Mouse (Mus musculus) intestine, embryonic 15.5 days (tissue): ENCODE results near the gene Map3k1. TPM values are rescaled to one million over a fixed set of nuclear protein-coding genes. Genes with fewer than 3 reads are reported as not detected.
A peak's percentile ranks its signal among the peaks of the same experiment; 100 is the strongest.

ENCODE experiments used
- ATAC-seq: fragments of 200-750 bp; cut with Nextera tagmentation; 2 replicates; pipeline ENCODE4 v1.8.0; 2017; ENCODE audit warnings: moderate TSS enrichment, moderate library complexity
- H3K27ac ChIP-seq: fragments of 300-500 bp; sonication (generic); 2 replicates; pipeline ENCODE4 v1.5.1; 2015; ENCODE audit warnings: mild to moderate bottlenecking, inconsistent platforms
- H3K27me3 ChIP-seq: fragments of 300-500 bp; sonication (generic); replicated peaks from 2 replicates; pipeline ENCODE4 v1.6.1; 2015; ENCODE audit warnings: inconsistent platforms
- H3K36me3 ChIP-seq: fragments of 300-500 bp; sonication (generic); 2 replicates; pipeline ENCODE4 v1.6.1; 2015; ENCODE audit warnings: inconsistent platforms
- H3K4me1 ChIP-seq: fragments of 300-500 bp; sonication (generic); replicated peaks from 2 replicates; pipeline ENCODE4 v1.6.1; 2015; ENCODE audit warnings: inconsistent platforms
- H3K4me2 ChIP-seq: fragments of 300-500 bp; sonication (generic); replicated peaks from 2 replicates; pipeline ENCODE4 v1.6.1; 2015; ENCODE audit warnings: mild to moderate bottlenecking, inconsistent platforms
- H3K4me3 ChIP-seq: fragments of 300-500 bp; sonication (generic); replicated peaks from 2 replicates; pipeline ENCODE4 v1.5.1; 2015; ENCODE audit warnings: inconsistent platforms
- H3K9ac ChIP-seq: fragments of 300-500 bp; sonication (generic); 2 replicates; pipeline ENCODE4 v1.6.1; 2015; ENCODE audit warnings: inconsistent platforms
- H3K9me3 ChIP-seq: fragments of 300-500 bp; sonication (generic); 2 replicates; pipeline ENCODE4 v1.6.1; 2016; ENCODE audit warnings: inconsistent platforms
- WGBS: fragments of 180-500 bp; shearing (Covaris S2); methylation state at CpG from one replicate; pipeline ENCODE4 v1.1.7; 2015; 5-methylcytosine and 5-hydroxymethylcytosine counted together
- polyA plus RNA-seq: library from polyadenylated mRNA; unstranded; fragments of >200 nt; fragmentation: Nextera tagmentation; extraction: Ambion mirVana; gene quantifications from 2 replicates; pipeline ENCODE4 v1.2.1, GENCODE M21; 2015

The Map3k1 gene
- polyA plus RNA-seq, result 22.3 and 24.1 TPM in 2 replicates

DNA sequence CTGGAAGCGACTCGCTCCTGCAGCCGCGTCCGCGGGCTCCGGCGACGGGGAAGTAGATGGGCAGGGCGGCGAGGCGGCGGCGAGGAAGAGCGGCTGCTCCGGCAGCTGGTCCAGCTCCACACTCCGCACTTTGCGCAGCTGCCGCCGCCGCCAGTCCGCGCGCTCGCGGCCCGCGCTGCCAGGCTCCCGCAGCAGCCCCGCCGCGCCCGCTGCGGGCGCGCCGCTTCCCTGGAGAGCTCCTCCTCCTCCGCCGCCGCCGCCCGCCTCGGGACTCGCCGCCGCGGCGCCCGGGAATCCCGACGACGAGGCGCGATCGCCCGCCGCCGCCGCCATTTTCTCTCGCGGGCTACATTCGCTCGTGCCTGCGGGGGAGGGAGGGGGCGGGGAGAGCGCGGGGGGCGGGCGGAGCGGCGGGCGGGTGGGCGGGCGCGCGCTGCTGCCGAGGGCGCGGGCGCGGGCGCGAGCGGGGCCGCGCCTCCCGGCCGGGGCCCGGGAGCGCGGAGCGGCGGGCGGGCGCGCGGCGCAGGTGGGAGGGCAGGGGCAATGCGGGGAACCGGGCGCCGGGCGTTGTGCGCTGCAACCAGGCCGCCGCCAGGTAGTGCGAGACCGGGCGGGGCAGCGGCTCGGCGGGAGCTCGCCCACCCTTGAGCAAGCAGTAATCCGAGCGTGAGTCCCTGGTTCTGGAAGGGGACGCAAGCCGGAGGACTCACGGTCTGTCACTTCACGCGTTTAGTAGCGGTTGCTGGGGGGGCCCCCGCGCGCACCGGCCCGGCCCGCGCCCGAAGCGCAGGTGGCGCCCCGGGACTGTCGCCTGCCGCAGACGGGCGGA is at the start of gene Map3k1:
Gene Map3k1, minus strand, starts transcription at position 357 of the 829 bp plus-strand sequence.
- WGBS, result under 1% methylated on average over 106 of the region's 136 CpGs
- Histone ChIP-seq H3K27me3 (no peaks in the 10 kb centered on the region), H3K9me3 (no peaks in the 10 kb centered on the region), H3K4me3 (peak within 1 kb of the TSS; percentile 92), H3K36me3 (no peaks in the 10 kb centered on the region), H3K9ac (peak within 1 kb of the TSS; percentile 95), H3K27ac (peak within 1 kb of the TSS; percentile 98), H3K4me1 (peaks cover 31% of the 10 kb centered on the region), H3K4me2 (peak within 1 kb of the TSS; percentile 88)
- peak; percentile 78 for ATAC-seq

DNA sequence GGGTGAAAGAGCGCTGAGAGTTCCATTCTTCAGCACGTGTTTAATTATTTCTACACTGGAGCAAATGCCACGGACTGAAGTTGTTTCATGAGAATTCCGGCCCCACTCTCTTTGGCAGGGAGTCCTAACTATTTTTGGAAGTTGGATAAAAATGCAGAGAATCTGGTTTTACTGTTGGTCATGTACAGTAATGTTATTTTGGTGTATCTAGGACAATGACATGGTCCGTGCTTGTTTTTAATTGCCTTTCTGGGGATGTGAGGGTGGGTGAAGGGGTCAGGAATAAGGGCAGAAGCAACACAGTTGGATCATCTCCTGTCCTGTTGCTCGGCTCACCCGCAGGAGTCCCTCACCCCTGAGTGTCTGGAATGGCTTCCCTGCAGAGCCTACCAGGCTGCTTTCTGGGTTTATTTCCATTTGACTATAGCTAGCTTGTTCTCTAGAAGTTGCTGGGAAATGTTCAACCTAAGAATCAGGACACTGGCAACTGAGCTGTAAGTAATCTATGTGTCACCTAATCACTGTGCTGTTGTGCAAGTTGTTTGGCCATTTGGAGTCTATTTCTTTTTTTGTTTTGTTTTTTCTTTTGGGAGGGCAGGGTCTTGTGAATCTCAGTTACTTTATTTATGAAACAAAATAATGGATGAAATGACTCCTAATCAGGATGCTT is 48.1 kb upstream of the Map3k1 start:
- no peak overlapping the region for H3K4me2 ChIP-seq
- H3K9me3 ChIP-seq, result no peaks in the 10 kb centered on the region
- ATAC-seq, result no peak
- H3K27ac ChIP-seq, result no peak overlapping the region
- 61% methylated on average over 7 of the region's 7 CpGs for WGBS
- H3K4me1 ChIP-seq, result no peaks in the 10 kb centered on the region
- H3K27me3 ChIP-seq, result no peaks in the 10 kb centered on the region
- no peak overlapping the region for H3K4me3 ChIP-seq
- no peak overlapping the region for H3K9ac ChIP-seq
- no peaks in the 10 kb centered on the region for H3K36me3 ChIP-seq

DNA sequence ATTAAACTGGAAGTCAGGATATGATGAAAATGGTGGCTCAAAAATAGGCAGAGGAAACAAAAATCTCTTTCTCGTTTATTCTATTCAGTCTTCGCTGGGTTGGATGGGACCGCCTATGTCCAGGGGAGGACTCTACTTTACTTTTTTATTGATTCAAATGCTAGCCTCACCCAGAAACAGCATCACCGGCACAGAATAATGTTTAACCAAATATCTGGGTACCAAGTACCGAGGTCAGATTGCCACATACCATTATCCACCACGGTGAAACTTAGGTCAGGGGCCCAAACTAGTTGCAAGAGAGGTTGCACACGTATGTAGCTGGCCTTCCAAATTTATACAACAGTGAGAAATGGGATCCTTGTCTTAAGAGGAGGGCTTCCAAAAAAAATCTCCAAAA is 47.4 kb upstream of the Map3k1 start:
- Histone ChIP-seq H3K36me3 (no peaks in the 10 kb centered on the region), H3K27ac (no peak overlapping the region), H3K9me3 (no peaks in the 10 kb centered on the region), H3K4me2 (no peak overlapping the region), H3K27me3 (no peaks in the 10 kb centered on the region), H3K4me1 (no peaks in the 10 kb centered on the region), H3K4me3 (no peak overlapping the region), H3K9ac (no peak overlapping the region)
- 76% methylated on average over 7 of the region's 7 CpGs for WGBS
- ATAC-seq, result no peak

DNA sequence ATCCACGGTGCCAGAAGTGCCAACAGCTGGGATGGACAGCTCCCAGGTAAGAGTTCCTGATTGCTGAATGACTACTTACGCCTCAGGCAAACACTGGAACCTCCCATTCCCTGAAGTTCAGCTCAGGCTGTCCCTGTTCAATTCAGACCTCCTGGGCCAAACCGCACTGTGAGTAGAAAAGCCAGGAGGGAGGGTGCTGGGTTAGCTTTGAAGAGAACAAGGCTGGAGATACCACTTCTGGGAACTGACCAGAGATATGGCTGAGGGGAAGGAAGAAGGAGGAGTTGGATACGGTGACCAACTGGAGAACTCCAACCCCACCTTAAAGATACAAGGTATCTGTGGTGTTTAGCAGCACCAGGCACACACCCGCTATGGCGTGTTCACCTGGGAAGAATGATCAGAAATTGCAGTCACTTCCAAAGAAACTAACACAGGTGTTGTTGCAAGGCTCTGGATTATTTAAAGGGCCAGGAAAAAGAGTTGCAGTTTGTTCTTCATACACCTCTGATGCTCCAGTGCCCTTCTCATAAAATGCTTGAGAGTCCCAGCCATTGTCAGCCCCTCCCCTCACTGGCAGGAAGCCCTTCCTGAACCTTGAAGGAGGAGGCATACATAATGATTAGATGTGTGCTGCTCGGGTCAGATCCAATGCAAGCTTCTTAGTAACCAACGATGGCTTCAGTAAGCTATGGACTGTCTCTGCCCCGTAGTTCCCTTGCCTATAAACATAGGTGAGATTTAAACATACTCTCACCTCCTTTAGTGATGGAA is 43.8 kb upstream of the Map3k1 start:
- no peaks in the 10 kb centered on the region for H3K4me1 ChIP-seq
- H3K36me3 ChIP-seq, result no peaks in the 10 kb centered on the region
- H3K9me3 ChIP-seq, result no peaks in the 10 kb centered on the region
- no peak overlapping the region for H3K4me2 ChIP-seq
- ATAC-seq, result no peak
- no peak overlapping the region for H3K4me3 ChIP-seq
- no peak overlapping the region for H3K27ac ChIP-seq
- no peaks in the 10 kb centered on the region for H3K27me3 ChIP-seq
- 80% methylated on average over 9 of the region's 9 CpGs for WGBS
- H3K9ac ChIP-seq, result no peak overlapping the region

DNA sequence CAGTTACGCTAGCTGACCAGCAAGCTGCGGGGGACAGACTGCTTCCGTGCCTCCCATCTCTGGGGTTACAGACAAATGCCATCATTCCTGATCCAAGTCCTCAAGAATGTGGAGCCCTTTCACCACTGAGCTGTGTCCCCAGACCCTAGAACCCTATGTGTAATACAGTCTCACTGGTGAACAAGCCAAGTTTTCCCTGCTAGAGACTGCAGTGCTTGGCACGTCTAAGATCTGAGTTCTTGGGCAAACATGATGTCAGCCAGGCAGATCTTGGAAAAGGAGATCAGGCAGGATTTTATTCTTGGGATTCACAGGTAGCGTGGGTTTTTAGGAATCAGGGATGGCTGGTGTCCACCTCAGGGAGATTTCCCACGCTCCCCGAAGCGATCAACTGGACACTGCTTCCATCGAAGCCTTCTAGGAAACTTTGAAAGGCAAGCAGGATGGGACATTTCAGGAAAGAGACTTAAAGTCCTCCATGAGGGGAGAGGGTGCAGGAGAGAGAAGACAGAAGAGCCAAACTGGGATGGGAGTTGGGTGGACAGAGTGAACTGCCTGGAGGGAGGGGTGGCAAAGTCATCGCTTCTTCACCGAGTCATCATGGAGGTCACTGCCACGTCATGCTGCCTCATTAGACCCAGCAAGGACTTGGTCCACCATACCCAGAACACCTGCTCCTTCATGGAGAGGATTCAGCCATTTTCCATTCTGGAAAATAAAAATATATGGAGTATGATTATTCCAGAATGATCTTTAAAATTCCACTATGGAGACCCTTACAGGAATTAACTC is 41.4 kb upstream of the Map3k1 start:
- 91% methylated on average over 12 of the region's 12 CpGs for WGBS
- Histone ChIP-seq H3K4me1 (no peaks in the 10 kb centered on the region), H3K9me3 (no peaks in the 10 kb centered on the region), H3K9ac (no peak overlapping the region), H3K27ac (no peak overlapping the region), H3K27me3 (no peaks in the 10 kb centered on the region), H3K4me2 (no peak overlapping the region), H3K4me3 (no peak overlapping the region), H3K36me3 (no peaks in the 10 kb centered on the region)
- ATAC-seq, result no peak

DNA sequence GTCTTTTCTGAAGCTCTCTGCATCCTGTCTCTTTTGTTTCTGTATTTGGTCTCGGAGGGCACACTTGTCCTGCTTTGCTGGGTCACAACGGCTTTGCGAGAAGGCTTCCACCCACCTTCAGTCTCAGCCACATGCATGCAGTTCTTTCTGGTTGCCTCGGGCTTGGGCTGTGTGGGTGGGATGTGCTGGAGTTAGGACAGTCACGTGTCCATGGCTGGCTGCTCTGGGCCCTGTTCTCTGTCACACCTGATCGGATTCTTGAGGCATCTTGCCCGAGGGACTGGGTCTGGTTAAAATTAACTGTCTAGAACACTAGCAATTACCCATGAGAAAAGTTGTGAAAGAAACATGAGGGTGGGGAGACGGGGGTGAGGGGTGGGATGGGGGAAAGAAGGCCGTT is 36.7 kb upstream of the Map3k1 start:
- Histone ChIP-seq H3K9me3 (no peaks in the 10 kb centered on the region), H3K9ac (no peak overlapping the region), H3K27ac (no peak overlapping the region), H3K4me3 (no peak overlapping the region), H3K4me1 (no peaks in the 10 kb centered on the region), H3K27me3 (no peaks in the 10 kb centered on the region), H3K4me2 (no peak overlapping the region), H3K36me3 (no peaks in the 10 kb centered on the region)
- WGBS, result 40% methylated on average over 9 of the region's 9 CpGs
- ATAC-seq, result no peak

DNA sequence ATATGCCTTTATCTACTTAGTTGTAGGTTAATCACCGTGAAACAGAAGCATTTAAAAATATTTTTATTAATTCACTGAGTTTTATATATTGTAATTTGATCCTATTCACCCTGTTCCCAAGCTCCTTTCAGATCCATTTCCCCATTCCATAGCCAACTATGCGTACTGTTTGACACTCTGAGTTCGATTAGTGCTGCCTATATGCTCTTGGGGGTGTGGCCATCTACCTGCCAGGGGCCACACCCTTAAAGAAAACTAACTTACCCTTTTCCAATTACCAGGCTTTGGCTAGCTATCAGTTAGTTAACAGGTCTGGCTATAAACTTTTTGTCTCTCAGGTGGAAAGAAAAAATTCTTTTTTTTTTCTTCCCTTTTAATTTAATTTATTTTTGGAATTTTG is 35.5 kb upstream of the Map3k1 start:
- H3K27me3 ChIP-seq, result no peaks in the 10 kb centered on the region
- no peak overlapping the region for H3K27ac ChIP-seq
- no peak overlapping the region for H3K9ac ChIP-seq
- H3K4me1 ChIP-seq, result no peaks in the 10 kb centered on the region
- no peak overlapping the region for H3K4me3 ChIP-seq
- no peaks in the 10 kb centered on the region for H3K9me3 ChIP-seq
- no peaks in the 10 kb centered on the region for H3K36me3 ChIP-seq
- no peak overlapping the region for H3K4me2 ChIP-seq
- WGBS, result 85% methylated on average over 3 of the region's 3 CpGs
- no peak for ATAC-seq

DNA sequence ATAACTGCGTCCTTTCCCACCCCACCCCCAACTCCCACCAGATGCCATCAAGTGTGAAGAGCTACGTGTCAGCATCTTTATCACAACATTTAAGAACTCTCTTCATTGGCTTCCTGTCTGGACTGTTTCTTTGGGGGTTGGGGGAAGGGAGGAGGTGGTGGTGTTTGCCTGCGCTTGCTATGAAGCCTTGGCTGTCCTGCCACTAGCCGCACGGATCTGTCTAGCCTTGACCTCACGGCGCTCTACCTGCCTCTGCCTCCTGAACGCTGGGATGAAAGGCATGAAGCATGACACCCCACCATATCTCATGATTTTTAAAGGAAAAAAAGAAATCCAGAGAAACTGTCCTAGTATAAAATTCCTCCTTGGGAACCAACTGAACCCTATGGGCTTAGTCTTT is 27.0 kb upstream of the Map3k1 start:
- no peak overlapping the region for H3K9ac ChIP-seq
- H3K4me1 ChIP-seq, result no peaks in the 10 kb centered on the region
- H3K27me3 ChIP-seq, result no peaks in the 10 kb centered on the region
- no peak overlapping the region for H3K27ac ChIP-seq
- no peaks in the 10 kb centered on the region for H3K36me3 ChIP-seq
- no peak overlapping the region for H3K4me2 ChIP-seq
- no peak for ATAC-seq
- WGBS, result 75% methylated on average over 8 of the region's 8 CpGs
- no peak overlapping the region for H3K4me3 ChIP-seq
- H3K9me3 ChIP-seq, result no peaks in the 10 kb centered on the region

DNA sequence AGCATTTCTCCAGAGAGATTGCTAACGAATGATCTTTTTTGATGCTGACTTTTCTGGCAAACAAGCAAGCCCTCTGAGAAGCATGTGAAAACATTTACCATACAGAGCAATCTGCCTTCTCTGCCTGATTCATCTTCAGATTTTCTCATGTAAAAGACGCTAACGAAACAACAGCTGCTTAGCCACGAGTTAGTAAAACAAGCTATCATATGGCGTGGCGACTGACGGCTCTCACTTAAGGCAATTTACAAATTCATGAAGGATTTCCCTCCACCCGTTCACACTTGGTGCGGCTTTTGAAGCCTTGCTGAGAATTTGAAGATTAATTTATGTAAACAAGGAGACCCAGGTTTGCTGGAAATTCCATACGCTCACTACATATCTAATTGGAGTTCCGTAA is 25.8 kb upstream of the Map3k1 start:
- Histone ChIP-seq H3K9ac (no peak overlapping the region), H3K27me3 (no peaks in the 10 kb centered on the region), H3K4me1 (no peaks in the 10 kb centered on the region), H3K4me3 (no peak overlapping the region), H3K36me3 (no peaks in the 10 kb centered on the region), H3K4me2 (no peak overlapping the region), H3K27ac (no peak overlapping the region), H3K9me3 (no peaks in the 10 kb centered on the region)
- 61% methylated on average over 11 of the region's 11 CpGs for WGBS
- no peak for ATAC-seq

DNA sequence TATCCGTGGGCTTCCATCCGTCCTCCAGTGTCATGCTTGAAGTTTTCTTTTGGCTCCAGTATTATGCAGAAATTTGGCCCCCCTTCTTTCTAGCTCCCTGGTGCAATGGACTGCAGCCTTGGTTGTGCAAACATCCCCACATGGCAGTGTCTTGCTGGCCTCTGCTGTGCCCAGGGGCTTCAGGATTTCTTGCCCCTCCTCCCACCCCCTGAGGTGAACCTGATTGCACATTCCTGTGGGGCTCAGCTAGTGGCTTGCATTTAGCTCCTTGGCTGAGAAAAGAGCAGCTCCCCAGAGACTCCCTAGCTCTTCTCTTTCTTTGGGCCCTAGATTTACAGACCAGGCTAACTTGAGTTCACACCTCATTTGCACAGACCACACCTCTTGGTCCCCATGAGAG is 20.7 kb upstream of the Map3k1 start:
- no peaks in the 10 kb centered on the region for H3K4me1 ChIP-seq
- no peak overlapping the region for H3K27ac ChIP-seq
- H3K9me3 ChIP-seq, result no peaks in the 10 kb centered on the region
- H3K36me3 ChIP-seq, result no peaks in the 10 kb centered on the region
- no peak overlapping the region for H3K4me2 ChIP-seq
- WGBS, result 64% methylated on average over 2 of the region's 2 CpGs
- ATAC-seq, result no peak
- H3K4me3 ChIP-seq, result no peak overlapping the region
- no peaks in the 10 kb centered on the region for H3K27me3 ChIP-seq
- H3K9ac ChIP-seq, result no peak overlapping the region

DNA sequence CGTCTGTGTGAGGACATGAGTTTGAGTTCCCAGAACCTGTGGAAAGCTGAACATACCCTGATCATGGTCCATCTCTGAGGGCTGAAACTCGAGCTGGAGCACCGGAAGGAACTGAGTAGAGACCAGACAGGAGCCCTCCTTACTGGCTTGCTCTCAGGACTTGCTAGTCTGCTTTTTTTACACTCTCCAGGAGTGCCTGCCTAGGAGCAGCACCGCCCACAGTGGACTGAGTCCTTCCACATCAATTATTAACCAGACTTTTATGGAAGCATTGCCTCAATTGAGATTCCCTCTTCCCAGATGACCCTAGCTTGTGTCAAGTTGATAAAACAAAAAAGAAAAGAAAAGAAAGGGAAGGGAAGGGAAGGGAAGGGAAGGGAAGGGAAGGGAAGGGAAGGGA is 18.7 kb upstream of the Map3k1 start:
- Histone ChIP-seq H3K4me1 (no peaks in the 10 kb centered on the region), H3K36me3 (no peaks in the 10 kb centered on the region), H3K27ac (no peak overlapping the region), H3K27me3 (no peaks in the 10 kb centered on the region), H3K4me2 (no peak overlapping the region), H3K4me3 (no peak overlapping the region), H3K9ac (no peak overlapping the region), H3K9me3 (no peaks in the 10 kb centered on the region)
- ATAC-seq, result no peak
- WGBS, result 79% methylated on average over 4 of the region's 4 CpGs

DNA sequence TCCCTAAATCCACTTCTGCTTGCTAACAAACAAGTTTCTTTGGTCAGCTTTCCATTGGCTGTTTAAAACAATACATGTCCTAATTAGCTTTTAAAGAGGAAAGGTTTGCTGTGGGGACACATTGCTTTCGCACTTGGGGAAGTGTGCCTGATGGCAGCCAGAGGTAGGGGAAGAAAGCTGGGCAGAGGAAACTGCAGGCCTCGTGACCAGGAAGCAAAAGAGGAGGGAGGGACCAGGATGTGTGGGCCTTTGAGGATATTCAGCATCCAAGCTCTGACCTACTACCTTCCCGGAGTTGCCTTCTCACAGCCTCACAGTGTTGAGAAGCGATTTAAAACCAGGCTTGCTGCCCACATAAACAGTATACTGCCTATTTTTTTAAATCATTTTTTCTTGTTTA is 15.4 kb upstream of the Map3k1 start:
- 69% methylated on average over 4 of the region's 4 CpGs for WGBS
- H3K27ac ChIP-seq, result no peak overlapping the region
- H3K4me1 ChIP-seq, result no peaks in the 10 kb centered on the region; the same call in 1 of the 2 replicates
- no peaks in the 10 kb centered on the region for H3K27me3 ChIP-seq
- ATAC-seq, result no peak
- H3K4me2 ChIP-seq, result no peak overlapping the region
- H3K4me3 ChIP-seq, result no peak overlapping the region
- no peaks in the 10 kb centered on the region for H3K9me3 ChIP-seq
- no peaks in the 10 kb centered on the region for H3K36me3 ChIP-seq
- H3K9ac ChIP-seq, result no peak overlapping the region
